Mouse (Mus musculus): ENCODE measurements around the gene Hoxa4.

The Hoxa4 gene

GRCm38 (mm10) chr6:52190906-52191810 is at the start of gene Hoxa4:
TSS of gene Hoxa4 (minus strand) at chr6:52191753.
- DNase-seq, result no peak

GRCm38 (mm10) chr6:52241001-52241621 is 49.6 kb upstream of the Hoxa4 start:
- DNase-seq, result no peak

GRCm38 (mm10) chr6:52240389-52241000 is 48.9 kb upstream of the Hoxa4 start, which contains the start of gene Hoxa10:
TSS of gene Hoxa10 (minus strand) at chr6:52240854.
- DNase-seq, result peak; percentile 70

- no peak for DNase-seq
Observed at GRCm38 (mm10) chr6:52239625-52240388, 48.3 kb upstream of the Hoxa4 start.

- no peak for DNase-seq
Observed at GRCm38 (mm10) chr6:52238976-52239375, 47.4 kb upstream of the Hoxa4 start.

- DNase-seq, result no peak
Observed at GRCm38 (mm10) chr6:52238155-52238545, 46.6 kb upstream of the Hoxa4 start.

GRCm38 (mm10) chr6:52237346-52238154 is 46.0 kb upstream of the Hoxa4 start:
- no peak for DNase-seq

GRCm38 (mm10) chr6:52236806-52237205 is 45.3 kb upstream of the Hoxa4 start:
- DNase-seq, result no peak

- no peak for DNase-seq
Observed at GRCm38 (mm10) chr6:52235866-52236265, 44.3 kb upstream of the Hoxa4 start.

- no peak for DNase-seq
Observed at GRCm38 (mm10) chr6:52235267-52235666, 43.7 kb upstream of the Hoxa4 start.

- DNase-seq, result no peak
Observed at GRCm38 (mm10) chr6:52234428-52235140, 43.0 kb upstream of the Hoxa4 start.

- DNase-seq, result no peak
Observed at GRCm38 (mm10) chr6:52233546-52234427, 42.2 kb upstream of the Hoxa4 start.

- no peak for DNase-seq
Observed at GRCm38 (mm10) chr6:52232984-52233545, 41.5 kb upstream of the Hoxa4 start.

- no peak for DNase-seq
Observed at GRCm38 (mm10) chr6:52232568-52232965, 41.0 kb upstream of the Hoxa4 start.

- DNase-seq, result no peak
Observed at GRCm38 (mm10) chr6:52231885-52232567, 40.5 kb upstream of the Hoxa4 start.

- DNase-seq, result no peak
Observed at GRCm38 (mm10) chr6:52230516-52231165, 39.1 kb upstream of the Hoxa4 start, which contains the start of gene Hoxa9. TSS of gene Hoxa9 (minus strand) at chr6:52231089.

GRCm38 (mm10) chr6:52229558-52230416 is 38.2 kb upstream of the Hoxa4 start:
- DNase-seq, result no peak
